Mouse (Mus musculus) kidney, postnatal 4 days (tissue): ENCODE results near the gene BC004004.
A peak's percentile ranks its signal among the peaks of the same experiment; 100 is the strongest.
"Not testable (repeated sequence)": the region's sequence is repeated elsewhere in the genome, so short reads cannot be mapped to it uniquely, and the experiment has no call there.

Source experiments
- DNase-seq, 2 experiments: peaks; one replicate each; pipeline ENCODE4 v3.0.0; 2021; ENCODE audit warnings: mixed read lengths in 2 of 2

Gene BC004004

DNA sequence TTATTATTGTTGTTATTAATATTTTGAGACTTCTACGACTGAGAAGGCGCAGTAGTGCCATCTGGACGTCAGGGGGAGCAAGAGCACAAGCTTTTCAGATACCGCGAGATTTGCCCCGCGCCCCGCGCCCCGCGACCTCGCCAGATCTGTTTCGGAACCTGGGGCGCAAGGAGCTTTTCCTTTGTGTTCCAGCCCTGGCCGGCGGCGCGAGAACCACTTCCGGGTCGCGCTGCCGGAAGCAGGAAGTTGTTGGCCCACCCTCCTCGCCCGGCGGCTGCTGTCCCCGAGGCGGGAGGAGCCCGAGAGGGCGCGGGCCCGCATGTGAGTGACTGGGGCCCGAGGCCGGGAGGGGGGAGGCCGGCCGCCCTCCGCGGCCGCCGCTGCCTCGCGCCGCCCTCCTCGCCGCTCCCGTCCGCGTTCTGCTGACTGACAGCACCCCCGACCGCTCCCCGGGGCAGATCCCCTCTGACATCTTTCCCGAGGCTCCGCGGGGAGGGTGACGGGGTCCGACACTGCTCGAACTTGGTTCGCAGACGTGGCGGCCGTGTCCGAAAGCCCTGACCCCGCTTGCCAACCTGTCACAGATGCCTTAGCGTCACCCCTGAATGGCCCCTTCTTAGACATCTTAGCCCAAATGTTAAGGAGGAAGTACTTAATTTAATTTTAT is at the start of gene BC004004:
Gene BC004004, plus strand, starts transcription at position 107 of the 667 bp plus-strand sequence.
- peak; percentile 96 to 98 for DNase-seq

DNA sequence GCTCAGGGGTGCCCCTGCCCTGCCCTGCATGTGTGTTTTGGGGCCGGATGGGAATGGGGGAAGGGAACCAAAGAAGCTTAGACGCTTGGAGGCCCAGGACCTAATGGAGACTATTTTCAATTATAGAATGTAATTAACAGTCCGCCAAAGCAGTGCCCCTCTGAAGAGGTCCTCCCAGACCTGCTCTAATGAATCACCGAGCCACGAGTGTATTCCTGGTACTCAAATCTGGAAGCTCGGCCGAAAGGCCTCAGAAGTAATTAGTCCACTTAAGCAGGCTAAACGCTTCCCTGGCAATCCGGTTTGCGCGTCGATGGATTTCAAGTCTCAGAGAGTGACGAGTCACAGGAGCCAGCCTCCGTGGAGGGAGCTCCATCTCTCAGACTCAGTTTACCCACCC is 48.0 kb upstream of the BC004004 start:
- DNase-seq = no peak

DNA sequence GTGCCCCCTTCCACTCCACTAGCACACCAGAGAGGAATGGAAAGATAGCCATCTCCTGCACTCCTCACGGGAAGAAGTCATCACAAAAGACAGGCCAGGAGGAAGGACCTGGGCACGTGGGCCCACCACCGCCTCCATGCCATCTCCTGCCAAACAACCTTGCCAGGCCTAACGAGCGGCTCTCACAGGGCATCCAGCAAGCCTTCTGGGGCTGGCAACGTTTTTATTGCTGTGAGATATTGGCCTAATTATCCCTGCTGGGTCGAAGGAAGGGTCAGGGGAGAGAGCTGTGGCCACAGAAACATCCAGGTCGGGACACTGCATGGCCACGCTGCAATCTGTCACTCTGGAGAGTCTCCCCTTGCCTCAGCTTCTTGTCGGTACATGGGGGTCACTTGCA is 37.5 kb upstream of the BC004004 start:
- DNase-seq = no peak

DNA sequence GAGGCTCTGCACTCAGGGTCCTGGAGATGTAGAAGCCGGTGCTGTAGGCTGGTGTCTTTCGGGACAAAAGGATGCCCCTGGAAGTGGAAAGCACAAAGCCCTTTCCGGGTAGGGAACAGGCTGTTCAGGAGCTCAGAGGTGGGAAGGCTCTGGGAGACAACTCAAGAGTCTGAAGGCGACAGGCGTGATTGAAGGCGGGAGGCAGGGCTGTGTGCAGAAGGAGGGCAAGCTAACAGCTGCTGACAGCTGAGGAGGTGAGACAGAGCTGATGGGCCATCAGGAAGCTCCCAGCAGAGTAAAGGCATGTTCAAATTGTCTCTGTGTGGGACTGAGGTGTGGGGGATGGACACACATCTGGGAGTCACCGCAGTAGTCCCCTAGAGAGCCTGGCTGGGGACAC is 32.5 kb upstream of the BC004004 start:
- DNase-seq = no peak

DNA sequence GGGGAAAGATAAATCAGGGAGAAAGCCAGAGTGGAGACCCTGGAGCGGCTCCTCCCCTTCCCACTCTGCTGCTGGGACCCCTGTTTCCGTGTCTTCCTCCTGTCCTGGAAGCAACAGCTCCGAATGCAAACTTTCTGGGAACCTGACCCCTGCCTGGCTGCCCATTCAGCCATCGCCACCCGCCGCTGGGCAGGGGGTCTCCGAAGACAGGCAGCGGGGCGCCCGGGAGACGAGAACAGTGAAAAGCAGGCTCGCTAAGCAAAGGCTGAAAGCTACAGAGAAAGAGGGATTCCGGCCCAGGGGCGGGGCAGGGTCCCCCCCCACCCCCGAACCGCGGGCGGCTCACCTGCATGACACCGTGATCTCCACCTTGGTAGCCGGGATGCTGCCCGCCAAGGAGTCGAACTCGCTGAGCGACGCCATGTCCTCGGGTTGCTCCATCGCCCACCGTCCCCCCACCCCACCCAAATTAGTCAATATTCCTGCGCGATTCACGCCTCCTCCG is 31.3 kb upstream of the BC004004 start:
- DNase-seq = peak in 1 of 2 experiments; percentile 42

DNA sequence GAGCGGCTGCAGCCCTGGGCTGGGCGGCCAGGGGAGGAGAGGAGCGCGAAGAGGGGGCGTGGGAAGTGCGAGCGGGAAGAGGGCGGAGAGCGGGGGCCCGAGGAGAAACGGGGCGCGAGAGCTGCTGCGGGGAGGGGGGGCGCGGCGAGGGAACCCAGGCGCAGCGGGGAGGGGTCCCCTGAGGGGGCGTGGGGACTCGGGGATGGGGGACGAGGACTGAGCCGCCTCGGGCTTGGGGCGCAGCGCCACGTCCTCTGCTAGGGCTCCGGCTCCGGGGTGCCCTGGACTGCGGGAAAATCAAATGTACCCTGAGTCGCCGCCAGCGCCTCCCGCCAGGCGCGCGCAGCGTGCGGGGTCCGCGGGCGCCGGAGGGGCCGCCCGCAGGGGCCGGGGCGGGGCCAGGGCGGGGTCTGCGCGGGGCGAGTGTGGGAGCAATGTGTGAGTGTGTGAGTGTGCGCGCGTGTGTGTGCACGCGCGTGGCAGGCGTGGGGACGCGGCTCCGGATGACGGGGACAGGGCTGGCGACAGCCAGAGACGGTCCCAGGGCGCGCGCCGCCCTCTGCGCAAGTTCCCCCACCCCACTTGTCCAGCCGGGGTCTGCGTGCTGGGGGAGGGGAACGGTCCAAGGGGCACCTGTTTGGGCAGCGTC is 30.7 kb upstream of the BC004004 start, which contains the start of gene Cpne5:
Gene Cpne5, minus strand, starts transcription at position 396 of the 649 bp plus-strand sequence.
- DNase-seq = peak; percentile 50 to 60

DNA sequence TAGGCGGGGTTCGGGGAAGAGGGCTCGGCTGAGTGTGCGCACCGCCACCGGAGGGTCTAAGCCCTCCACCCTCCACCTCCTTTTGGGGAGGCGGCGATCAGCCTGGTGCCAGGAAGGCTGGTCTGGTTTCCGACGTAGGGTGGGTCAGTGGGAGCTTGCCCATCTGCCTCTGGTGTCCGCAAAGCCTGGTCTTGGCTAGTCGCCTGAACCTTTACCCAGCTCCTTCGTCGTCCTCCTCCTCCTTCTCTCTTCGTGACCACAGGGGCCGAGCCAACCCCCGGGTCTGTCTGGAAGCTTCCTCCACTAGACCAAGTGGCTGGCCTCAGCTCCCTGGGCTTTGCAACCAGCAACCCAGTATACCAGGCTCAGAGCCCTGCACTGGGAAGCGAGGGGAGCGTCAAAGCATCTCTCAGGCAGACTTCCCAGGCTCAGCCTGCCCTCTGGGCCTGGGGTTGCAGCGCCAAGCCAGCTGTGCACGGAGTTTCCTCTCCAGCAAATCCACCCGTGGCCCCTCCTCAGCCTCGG is 30.1 kb upstream of the BC004004 start:
- DNase-seq = peak in 1 of 2 experiments; percentile 34

DNA sequence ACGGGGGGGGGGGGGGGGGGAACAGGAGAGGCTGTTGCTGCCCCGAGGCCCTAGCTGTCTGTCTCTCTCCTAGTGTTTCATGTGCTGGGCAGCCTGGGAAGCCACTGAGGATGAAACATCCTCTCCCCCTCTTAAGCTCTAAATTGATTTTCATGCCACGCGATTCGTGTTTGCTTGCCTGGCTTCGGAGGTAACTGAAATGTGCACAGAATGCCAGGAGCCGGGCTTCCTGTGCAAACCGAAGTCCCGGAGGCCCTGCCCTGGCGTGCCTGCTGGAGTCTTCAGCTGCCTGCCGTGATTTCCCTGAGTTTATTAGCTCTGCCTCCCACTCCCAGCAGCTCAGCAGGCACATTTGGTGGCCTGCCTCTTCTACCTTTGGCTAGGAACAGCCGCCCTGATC is 23.7 kb upstream of the BC004004 start:
- DNase-seq = no peak

DNA sequence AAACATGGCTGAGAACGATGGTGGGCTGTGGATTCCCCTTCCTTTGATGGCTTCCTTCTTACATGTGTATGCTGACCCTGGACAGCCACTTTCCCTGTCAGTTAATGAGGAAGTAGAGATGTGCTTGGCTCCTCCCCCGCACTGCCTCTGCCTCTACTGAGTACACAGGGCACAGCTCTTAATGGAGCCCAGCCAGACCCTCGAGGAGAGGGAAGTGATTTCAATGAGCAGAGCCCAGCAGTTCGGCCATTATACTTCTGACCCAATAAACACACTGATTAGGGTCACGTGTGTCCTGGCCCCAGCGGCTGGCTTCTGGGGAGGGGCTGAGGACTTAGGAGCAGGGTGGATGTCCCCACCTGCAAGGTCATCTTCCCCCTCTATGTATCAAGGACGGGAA is 22.9 kb upstream of the BC004004 start:
- DNase-seq = peak in 1 of 2 experiments; percentile 57

DNA sequence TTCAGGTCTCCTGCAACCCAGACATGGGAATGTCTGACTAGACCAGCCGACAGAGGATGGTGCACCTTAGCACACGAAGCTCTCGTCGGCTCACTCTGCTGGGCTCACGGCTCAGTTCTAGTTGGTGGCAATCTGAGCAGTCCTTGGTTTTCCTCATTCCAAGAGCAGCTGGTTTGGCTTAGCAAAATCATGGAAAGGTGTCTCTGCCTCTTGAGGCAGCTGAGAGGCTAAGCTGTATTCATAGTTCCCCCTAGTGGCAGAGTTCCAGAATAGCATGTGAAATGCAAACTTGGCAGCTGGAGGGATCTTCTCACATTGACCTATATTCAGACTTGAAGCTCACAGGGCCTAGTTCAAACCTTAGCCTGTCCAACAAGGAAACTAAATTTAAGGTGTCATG is 22.0 kb upstream of the BC004004 start:
- DNase-seq = no peak

DNA sequence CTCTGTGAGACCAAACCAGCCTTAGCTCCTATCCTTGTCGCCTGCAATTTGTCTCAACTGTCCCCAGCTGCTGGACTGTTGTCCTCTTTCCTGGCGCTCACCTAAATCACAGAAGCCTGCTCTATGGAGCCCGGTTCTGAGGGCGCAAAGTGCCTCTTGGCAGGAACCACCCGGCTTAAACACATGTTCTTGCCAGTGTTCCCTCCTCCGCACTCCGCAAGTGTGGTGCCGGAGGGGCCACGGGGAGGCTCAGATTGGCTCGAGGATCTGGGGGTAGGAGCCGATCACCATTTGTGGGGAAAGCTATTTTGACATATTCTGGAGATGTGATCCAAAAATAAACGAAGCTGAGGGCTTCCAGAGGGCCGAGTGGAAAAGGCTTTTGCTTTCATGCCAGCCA is 20.7 kb upstream of the BC004004 start:
- no peak for DNase-seq

DNA sequence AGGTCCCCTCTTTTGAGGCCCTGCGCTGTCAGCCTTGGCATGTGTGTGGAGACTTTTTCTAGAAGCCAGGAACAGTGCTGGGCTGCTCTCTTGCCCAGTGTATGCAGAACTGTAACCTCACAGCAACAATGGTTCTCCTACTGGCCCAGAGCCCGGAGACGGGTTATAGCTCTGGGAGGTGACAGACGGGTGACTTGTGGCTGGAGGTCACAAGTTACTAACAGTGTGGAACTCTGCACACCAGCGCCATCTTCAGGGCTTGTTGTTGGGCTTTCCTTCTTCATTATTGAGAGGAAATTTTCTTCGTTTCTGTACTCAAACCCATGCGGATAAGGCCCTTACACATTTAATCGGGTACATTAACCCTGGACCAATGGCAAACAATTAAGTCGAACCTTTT is 19.1 kb upstream of the BC004004 start:
- peak; percentile 80 to 87 for DNase-seq

DNA sequence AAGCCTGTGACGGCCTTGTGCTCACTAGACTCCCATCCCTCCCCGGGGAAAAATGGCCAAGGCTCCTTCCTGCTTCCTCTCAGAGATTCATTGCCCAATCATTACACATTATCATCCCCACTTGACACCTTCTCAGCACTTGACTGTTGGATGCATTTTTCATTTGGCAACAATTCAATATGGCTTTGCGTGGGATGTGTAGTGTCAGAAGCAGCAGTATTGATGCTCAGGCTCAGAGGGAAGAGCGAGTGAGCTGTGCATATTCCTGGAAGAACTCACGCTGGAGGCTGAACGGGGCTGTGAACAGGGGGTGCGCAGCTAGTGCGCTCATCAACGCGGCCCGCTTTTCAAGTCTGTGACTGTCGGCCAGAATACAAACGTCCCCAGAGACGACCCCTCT is 17.6 kb upstream of the BC004004 start:
- not testable (repeated sequence) for DNase-seq

DNA sequence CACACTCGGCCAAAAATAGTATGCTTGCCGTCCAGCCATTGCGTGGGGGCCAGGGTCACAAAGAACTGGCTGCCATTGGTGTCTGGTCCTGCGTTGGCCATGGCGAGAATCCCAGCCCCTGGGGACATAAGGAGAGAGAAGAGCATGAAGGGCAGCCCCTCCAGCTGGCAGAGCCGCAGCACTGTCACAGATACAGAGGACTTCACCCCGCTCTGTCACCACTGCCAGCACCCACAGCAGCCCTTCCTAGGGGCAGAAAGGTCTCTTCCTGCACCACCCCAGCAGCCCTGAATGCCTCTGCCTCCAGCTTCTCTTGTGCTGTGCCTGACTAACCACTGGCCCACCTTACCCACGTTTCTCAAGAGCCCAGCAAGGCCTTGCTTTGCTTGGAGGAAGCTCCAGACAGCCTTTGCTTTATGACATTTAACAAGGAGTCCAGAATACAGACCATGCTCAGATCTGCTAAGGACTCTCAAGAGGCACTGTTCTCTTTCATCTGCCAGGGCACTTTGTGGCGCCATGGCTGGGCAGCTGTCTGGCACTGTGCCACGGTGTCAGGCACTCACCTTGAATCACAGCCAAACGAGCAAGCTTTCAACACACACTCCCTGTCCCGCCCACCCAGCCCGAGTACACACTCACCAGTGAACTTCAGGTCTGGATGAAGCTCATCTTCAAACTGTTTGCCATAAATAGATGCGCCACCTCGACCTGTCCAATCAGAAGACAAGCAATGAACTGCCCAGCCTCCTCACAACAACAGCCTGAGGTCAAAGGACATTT is 16.8 kb upstream of the BC004004 start:
- DNase-seq = peak; percentile 77 to 86

DNA sequence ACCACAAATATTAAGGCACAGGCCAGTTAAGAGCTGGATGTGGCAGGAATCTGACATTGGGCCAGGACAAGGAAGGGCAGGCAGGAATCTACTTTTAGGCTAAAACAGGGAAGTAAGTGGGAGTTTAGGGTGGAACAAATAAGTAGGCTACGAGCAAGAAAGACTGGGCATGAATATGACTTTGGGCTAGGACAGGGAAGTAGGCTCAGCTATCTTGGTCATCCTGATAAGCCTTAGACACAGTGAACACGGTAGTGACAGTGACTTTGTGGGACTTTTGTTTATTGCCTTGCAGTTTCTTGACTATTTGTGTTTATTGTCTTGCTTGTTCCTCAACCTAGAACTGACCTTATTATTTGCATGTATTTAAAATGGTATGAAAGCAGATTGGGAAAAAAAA is 15.4 kb upstream of the BC004004 start:
- DNase-seq = no peak

DNA sequence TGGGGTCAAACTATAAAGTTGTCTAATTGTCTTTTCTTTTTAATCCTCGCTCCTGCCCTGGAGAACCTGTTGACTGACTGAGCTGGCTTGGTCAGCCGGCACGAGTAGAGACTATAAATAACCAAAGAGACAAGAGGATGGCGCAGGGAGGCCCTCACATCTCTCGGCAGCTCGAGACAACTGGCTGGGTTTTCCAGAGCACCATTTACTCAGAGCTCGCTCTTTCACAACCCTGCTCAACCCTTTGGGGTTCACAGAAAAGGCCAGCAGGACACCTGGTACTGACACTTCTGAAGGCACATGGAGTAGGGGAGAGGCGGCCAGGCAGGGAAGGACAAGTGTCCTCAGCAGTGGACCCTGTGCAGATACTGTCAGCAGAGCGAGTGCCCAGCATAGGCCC is 14.9 kb upstream of the BC004004 start:
- DNase-seq = no peak

DNA sequence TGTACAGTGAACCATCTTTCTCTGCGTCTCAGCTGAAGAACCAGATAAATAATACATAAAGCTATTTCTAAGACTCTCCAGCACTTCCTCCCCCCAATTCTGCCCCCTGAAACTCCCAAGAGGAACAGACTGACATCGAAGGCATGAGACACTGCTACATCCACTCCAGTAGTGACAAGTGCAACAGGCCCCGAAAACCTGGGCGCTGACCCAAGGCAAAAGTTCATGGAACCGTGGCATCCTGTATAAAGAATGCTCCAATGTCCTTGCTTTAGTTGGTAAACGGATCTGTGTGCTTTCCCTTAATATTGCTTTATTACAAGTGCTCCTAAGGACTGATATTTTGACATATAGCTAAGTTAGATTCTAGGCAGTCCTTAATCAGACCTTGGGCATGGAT is 13.8 kb upstream of the BC004004 start:
- not testable (repeated sequence) for DNase-seq

DNA sequence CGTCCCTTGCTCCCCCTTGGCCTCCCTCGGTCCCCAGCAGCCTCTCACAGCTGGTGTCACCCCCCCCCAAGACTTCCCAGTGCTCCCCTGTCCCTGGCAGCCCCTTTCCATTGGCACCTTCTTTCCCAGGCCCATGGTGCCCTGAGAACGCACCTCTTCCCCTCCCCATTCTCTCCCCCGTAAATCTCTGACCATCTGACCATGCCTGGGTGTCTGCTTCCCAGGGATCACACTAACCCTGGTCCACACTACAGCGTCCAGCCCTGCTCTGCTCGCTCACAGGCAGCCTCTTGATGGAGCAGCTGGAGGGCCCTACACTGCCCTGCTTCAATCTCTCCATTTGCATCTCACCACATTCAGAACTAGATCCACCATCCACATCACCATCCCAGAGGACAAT is 12.1 kb upstream of the BC004004 start:
- DNase-seq = no peak

DNA sequence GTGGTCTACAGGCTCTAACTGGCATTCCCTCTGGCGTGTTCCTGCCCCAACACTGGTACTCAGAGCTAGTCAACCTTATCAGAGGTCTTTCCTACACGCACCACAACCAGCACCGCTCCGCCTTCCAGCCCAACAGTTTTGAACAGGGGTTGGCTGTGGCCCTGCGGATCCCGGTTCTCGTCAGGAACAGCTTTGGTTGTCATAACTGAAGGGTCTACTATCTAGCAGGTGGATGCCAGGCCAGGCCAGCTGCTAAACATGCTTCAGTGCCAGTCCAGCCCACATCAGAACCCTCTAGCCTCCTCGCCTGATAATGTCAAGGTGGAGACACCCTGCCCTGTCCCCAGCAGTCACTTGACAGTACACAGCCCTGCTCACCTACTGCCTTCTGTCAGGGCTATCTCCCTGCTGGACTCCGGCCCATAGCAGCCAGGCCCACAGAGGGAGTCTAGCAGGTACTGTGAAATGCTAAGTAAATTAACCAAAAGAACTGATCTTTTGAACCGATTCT is 11.5 kb upstream of the BC004004 start:
- DNase-seq = no peak

DNA sequence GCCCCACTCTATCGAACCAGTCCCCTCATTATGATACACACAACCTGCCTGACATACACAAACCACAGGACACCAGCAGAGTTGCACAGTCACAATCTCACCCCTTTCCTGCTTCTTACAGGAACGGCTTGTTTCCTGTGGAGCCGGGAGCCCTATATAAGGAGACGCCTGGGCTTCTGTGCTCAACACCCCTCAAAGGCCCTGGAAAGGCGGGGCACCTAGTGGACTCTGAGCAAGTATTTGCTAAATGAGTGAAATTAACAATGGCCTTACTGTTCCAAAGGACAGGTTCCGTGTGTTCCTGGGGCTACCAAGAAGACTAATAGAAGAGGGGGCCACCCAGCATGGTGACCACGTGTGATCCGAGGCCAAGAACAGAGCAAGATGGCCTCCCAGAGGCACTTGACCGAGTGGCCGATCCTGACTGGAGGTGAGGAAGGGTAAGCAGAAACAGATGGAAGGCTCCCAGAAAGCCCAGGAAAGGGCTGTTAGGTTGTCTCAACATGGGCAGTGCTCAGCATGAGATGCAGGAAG is 10.5 kb upstream of the BC004004 start:
- DNase-seq = no peak

DNA sequence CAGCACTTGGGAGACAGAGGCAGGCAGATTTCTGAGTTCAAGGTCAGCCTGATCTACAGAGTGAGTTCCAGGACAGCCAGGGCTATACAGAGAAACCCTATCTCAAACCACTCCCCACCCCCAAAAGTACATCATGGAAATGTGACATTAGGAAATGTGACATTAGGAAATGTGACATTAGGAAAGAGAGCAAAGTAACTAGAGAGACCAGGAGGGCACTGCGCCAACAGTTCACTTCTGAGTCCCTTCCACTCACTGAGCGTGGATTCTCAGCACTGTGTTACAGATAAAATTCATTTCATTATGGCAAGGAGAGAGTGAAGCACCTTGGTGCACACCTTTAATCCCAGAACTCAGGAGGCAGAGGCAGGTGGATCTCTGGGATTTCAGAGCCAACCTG is 9.7 kb upstream of the BC004004 start:
- DNase-seq = no peak

DNA sequence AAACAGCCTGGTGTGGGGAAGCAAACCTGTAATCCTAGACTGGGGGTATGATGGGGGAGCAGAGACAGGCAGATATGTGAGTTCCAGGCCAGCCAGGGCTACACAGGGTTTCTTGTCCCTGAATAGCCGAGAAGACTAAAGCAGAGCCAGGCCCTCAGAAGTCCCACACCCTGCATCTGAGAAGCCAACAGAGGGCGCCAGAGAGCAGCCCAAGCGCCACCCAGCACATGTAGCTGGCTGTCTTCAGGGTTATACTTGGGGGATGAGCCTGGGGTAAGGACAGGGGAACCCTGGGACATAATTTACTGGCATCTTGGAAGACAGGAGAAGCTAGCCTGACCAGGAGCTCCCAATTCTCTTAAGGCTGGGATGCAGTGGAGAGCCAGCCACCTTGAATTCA is 9.1 kb upstream of the BC004004 start:
- peak; percentile 89 to 91 for DNase-seq

DNA sequence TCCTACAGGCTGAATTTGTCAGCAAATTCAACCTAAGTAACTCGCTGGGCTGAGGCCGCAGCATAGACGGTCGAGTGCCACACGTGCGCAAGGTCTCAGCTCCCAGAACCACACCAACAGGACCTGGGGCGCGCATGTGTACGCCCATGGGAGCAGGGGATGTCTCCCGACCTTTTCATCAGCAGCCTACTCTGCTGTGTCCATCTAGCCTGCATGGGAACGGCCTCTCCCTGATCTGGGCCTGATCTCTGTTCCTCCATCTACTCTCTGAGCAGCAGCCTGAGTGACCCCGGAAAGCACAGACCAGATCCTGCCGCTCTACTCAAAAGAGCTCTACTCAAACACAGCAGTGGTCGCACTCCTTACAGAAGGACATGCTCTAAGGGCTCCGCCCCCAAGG is 8.1 kb upstream of the BC004004 start:
- no peak for DNase-seq
